Comparison of ENCODE assay signal across 11 mouse cellular contexts in genomic region chr7:142340269-142340970, GRCm38 (mm10). TPM values are rescaled to one million over a fixed set of nuclear protein-coding genes. Genes with fewer than 3 reads are reported as not detected.
DNase-seq lines count a peak whose midpoint lies in the region; ATAC-seq and TF ChIP-seq lines count a peak whose summit lies in the region.
"Had no signal": no experiment of that assay in that cellular context is flagged by ENCODE, and none has a peak within 500 bp of the region (broad histone marks: within the 10 kb centered on the region; RNA-seq: fewer than 3 reads in every experiment).

No protein-coding gene starts in this region.

- H3K36me3 ChIP-seq in liver, embryonic 15.5 days (replicated peaks): no peaks in the 10 kb centered on the region
- no peaks in the 10 kb centered on the region for H3K36me3 ChIP-seq in stomach, embryonic 16.5 days (ENCODE audit: control insufficient read depth, insufficient read depth, low read length)
- no peaks in the 10 kb centered on the region for H3K36me3 ChIP-seq in forebrain, embryonic 13.5 days (ENCODE audit: poor library complexity, severe bottlenecking)
- no peaks in the 10 kb centered on the region for H3K36me3 ChIP-seq in midbrain, embryonic 15.5 days (replicated peaks)
- no peaks in the 10 kb centered on the region for H3K36me3 ChIP-seq in hindbrain, embryonic 13.5 days

- peak; percentile 53; the same call in 1 of the 2 replicates for ATAC-seq in liver, embryonic 15.5 days (ENCODE audit: insufficient read depth)
- ATAC-seq in stomach, embryonic 16.5 days (ENCODE audit: insufficient read depth, low FRiP score): peak; percentile 62; the same call in 1 of the 2 replicates
- ATAC-seq in forebrain, embryonic 13.5 days: no peak
- no peak for ATAC-seq in midbrain, embryonic 15.5 days (replicated peaks)
- ATAC-seq in hindbrain, embryonic 13.5 days (ENCODE audit: low FRiP score): no peak
- ATAC-seq: forebrain, postnatal 0 days had no signal

- no peaks in the 10 kb centered on the region for H3K9me3 ChIP-seq in liver, embryonic 15.5 days (replicated peaks)
- no peaks in the 10 kb centered on the region for H3K9me3 ChIP-seq in stomach, embryonic 16.5 days (replicated peaks; ENCODE audit: control insufficient read depth, low read length)
- H3K9me3 ChIP-seq in forebrain, embryonic 13.5 days (replicated peaks): no peaks in the 10 kb centered on the region
- H3K9me3 ChIP-seq in midbrain, embryonic 15.5 days: no peaks in the 10 kb centered on the region
- no peaks in the 10 kb centered on the region for H3K9me3 ChIP-seq in hindbrain, embryonic 13.5 days

- peak overlapping the region; percentile 52 for H3K27ac ChIP-seq in bone marrow, adult 2 months (ENCODE audit: control insufficient read depth, insufficient read depth, low read depth, low read length, poor library complexity)
- H3K27ac ChIP-seq in liver, embryonic 15.5 days (replicated peaks): 0 out of 2 replicates have a peak overlapping the region, but pooled peaks have one; percentile 29
- H3K27ac ChIP-seq in stomach, embryonic 16.5 days (ENCODE audit: low read length): peak overlapping the region; percentile 76; the same call in 1 of the 2 replicates
- H3K27ac ChIP-seq in forebrain, embryonic 13.5 days: no peak overlapping the region
- no peak overlapping the region for H3K27ac ChIP-seq in midbrain, embryonic 15.5 days
- no peak overlapping the region for H3K27ac ChIP-seq in hindbrain, embryonic 13.5 days

- peak; percentile 69 for TF ChIP-seq CTCF in bone marrow, adult 2 months (IDR thresholded peaks at IDR 0.05; ENCODE audit: control insufficient read depth, insufficient read depth, low read length)

- H3K4me2 ChIP-seq in liver, embryonic 15.5 days: no peak overlapping the region
- H3K4me2 ChIP-seq in stomach, embryonic 16.5 days (ENCODE audit: low read depth, low read length): no peak overlapping the region
- H3K4me2 ChIP-seq in forebrain, embryonic 13.5 days: no peak overlapping the region
- no peak overlapping the region for H3K4me2 ChIP-seq in midbrain, embryonic 15.5 days
- H3K4me2 ChIP-seq in hindbrain, embryonic 13.5 days: no peak overlapping the region

- no peak overlapping the region for H3K4me3 ChIP-seq in bone marrow, adult 2 months (replicated peaks; ENCODE audit: control insufficient read depth, low read depth, low read length)
- no peak overlapping the region for H3K4me3 ChIP-seq in liver, embryonic 15.5 days (replicated peaks)
- H3K4me3 ChIP-seq in stomach, embryonic 16.5 days (replicated peaks; ENCODE audit: low read length): no peak overlapping the region
- no peak overlapping the region for H3K4me3 ChIP-seq in forebrain, embryonic 13.5 days
- H3K4me3 ChIP-seq in midbrain, embryonic 15.5 days: no peak overlapping the region
- H3K4me3 ChIP-seq in hindbrain, embryonic 13.5 days: no peak overlapping the region

- no peak overlapping the region for H3K9ac ChIP-seq in liver, embryonic 15.5 days
- H3K9ac ChIP-seq in stomach, embryonic 16.5 days (ENCODE audit: low read length): peak overlapping the region; percentile 48; the same call in 1 of the 2 replicates
- H3K9ac ChIP-seq in forebrain, embryonic 13.5 days: no peak overlapping the region
- H3K9ac ChIP-seq in midbrain, embryonic 15.5 days: no peak overlapping the region
- H3K9ac ChIP-seq in hindbrain, embryonic 13.5 days: no peak overlapping the region
- H3K9ac ChIP-seq: forebrain, postnatal 0 days had no signal

- peak; percentile 83 for DNase-seq in layer of hippocampus, adult 9-11 months
- DNase-seq in layer of hippocampus, postnatal 36 days: no peak
- DNase-seq: forebrain, postnatal 0 days had no signal

- 11% methylated on average over 10 of the region's 10 CpGs for WGBS in bone marrow, adult 2 months
- 36% methylated on average over 10 of the region's 10 CpGs for WGBS in liver, embryonic 15.5 days (ENCODE audit: insufficient replicate concordance)
- 57% methylated on average over 10 of the region's 10 CpGs for WGBS in stomach, embryonic 16.5 days
- WGBS in forebrain, embryonic 13.5 days: 64% methylated on average over 10 of the region's 10 CpGs
- 58% methylated on average over 10 of the region's 10 CpGs for WGBS in midbrain, embryonic 15.5 days
- WGBS in hindbrain, embryonic 13.5 days: 69% methylated on average over 10 of the region's 10 CpGs

- no peak for TF ChIP-seq POLR2A in bone marrow, adult 2 months (IDR thresholded peaks at IDR 0.05; ENCODE audit: borderline replicate concordance, control insufficient read depth, low read depth, low read length)

- H3K4me1 ChIP-seq in bone marrow, adult 2 months (ENCODE audit: control insufficient read depth, insufficient read depth, low read length): peaks cover 8% of the 10 kb centered on the region
- H3K4me1 ChIP-seq in liver, embryonic 15.5 days (replicated peaks): peaks cover 24% of the 10 kb centered on the region
- peaks cover 8% of the 10 kb centered on the region; the same call in 1 of the 2 replicates for H3K4me1 ChIP-seq in stomach, embryonic 16.5 days (ENCODE audit: control insufficient read depth, insufficient read depth, low read length)
- no peaks in the 10 kb centered on the region for H3K4me1 ChIP-seq in forebrain, embryonic 13.5 days
- H3K4me1 ChIP-seq in midbrain, embryonic 15.5 days: no peaks in the 10 kb centered on the region
- H3K4me1 ChIP-seq in hindbrain, embryonic 13.5 days (replicated peaks): peaks cover 4% of the 10 kb centered on the region; the same call in 1 of the 2 replicates

- H3K27me3 ChIP-seq in liver, embryonic 15.5 days: peaks cover 3% of the 10 kb centered on the region; the same call in 1 of the 2 replicates
- no peaks in the 10 kb centered on the region for H3K27me3 ChIP-seq in stomach, embryonic 16.5 days (ENCODE audit: control insufficient read depth, insufficient read depth, low read length)
- no peaks in the 10 kb centered on the region for H3K27me3 ChIP-seq in forebrain, embryonic 13.5 days
- no peaks in the 10 kb centered on the region for H3K27me3 ChIP-seq in midbrain, embryonic 15.5 days (replicated peaks)
- H3K27me3 ChIP-seq in hindbrain, embryonic 13.5 days: no peaks in the 10 kb centered on the region

RNA-seq across cellular contexts. Expression of gene Ifitm10, which starts 33.1 kb away (rescaled TPM):
- total RNA-seq in layer of hippocampus, postnatal 36 days (2021): 10 to 100 TPM; 34.2 to 35.7 TPM
- 1.6 and 6.2 TPM in 2 replicates for polyA plus RNA-seq in bone marrow, adult 2 months (2011; ENCODE audit: insufficient read depth, insufficient read length, low replicate concordance, missing spikeins)
- 1.9 and 2.1 TPM in 2 replicates for polyA plus RNA-seq in liver, embryonic 15.5 days (2015; fragmentation: Nextera tagmentation; extraction: Ambion mirVana)
- polyA plus RNA-seq in stomach, embryonic 16.5 days (2015; fragmentation: Nextera tagmentation; extraction: Ambion mirVana): 3.7 and 5.2 TPM in 2 replicates
- 0.96 and 1.1 TPM in 2 replicates for polyA plus RNA-seq in forebrain, embryonic 13.5 days (2015; fragmentation: Nextera tagmentation; extraction: Ambion mirVana)
- polyA plus RNA-seq in midbrain, embryonic 15.5 days (2015; fragmentation: Nextera tagmentation; extraction: Ambion mirVana): 9.5 and 10.1 TPM in 2 replicates
- polyA plus RNA-seq in hindbrain, embryonic 13.5 days (2015; fragmentation: Nextera tagmentation; extraction: Ambion mirVana): 2.3 and 2.6 TPM in 2 replicates

RNA-seq across cellular contexts. Expression of gene Krtap5-4, which starts 37.1 kb away (rescaled TPM):
- not detected for total RNA-seq in layer of hippocampus, postnatal 36 days (2021)
- polyA plus RNA-seq in bone marrow, adult 2 months (2011; ENCODE audit: insufficient read depth, insufficient read length, low replicate concordance, missing spikeins): not detected in 2 replicates
- polyA plus RNA-seq in liver, embryonic 15.5 days (2015; fragmentation: Nextera tagmentation; extraction: Ambion mirVana): not detected in 2 replicates
- not detected in 2 replicates for polyA plus RNA-seq in stomach, embryonic 16.5 days (2015; fragmentation: Nextera tagmentation; extraction: Ambion mirVana)
- polyA plus RNA-seq in forebrain, embryonic 13.5 days (2015; fragmentation: Nextera tagmentation; extraction: Ambion mirVana): not detected in 2 replicates
- polyA plus RNA-seq in midbrain, embryonic 15.5 days (2015; fragmentation: Nextera tagmentation; extraction: Ambion mirVana): not detected in 2 replicates
- polyA plus RNA-seq in hindbrain, embryonic 13.5 days (2015; fragmentation: Nextera tagmentation; extraction: Ambion mirVana): not detected in 2 replicates
- total RNA-seq: forebrain, postnatal 0 days; left cerebral cortex, postnatal 10 days had no signal
- polyA plus RNA-seq: forebrain, postnatal 0 days; stomach, embryonic 14.5 days had no signal

RNA-seq across cellular contexts. Expression of gene Gm49369, which starts 42.0 kb away (rescaled TPM):
- not detected for total RNA-seq in layer of hippocampus, postnatal 36 days (2021)
- polyA plus RNA-seq in bone marrow, adult 2 months (2011; ENCODE audit: insufficient read depth, insufficient read length, low replicate concordance, missing spikeins): not detected in 2 replicates
- 0.54 and 0.78 TPM in 2 replicates for polyA plus RNA-seq in liver, embryonic 15.5 days (2015; fragmentation: Nextera tagmentation; extraction: Ambion mirVana)
- 0.96 TPM in 1 of 2 replicates, not detected in the other for polyA plus RNA-seq in stomach, embryonic 16.5 days (2015; fragmentation: Nextera tagmentation; extraction: Ambion mirVana)
- polyA plus RNA-seq in forebrain, embryonic 13.5 days (2015; fragmentation: Nextera tagmentation; extraction: Ambion mirVana): 1.5 TPM in 1 of 2 replicates, not detected in the other
- polyA plus RNA-seq in midbrain, embryonic 15.5 days (2015; fragmentation: Nextera tagmentation; extraction: Ambion mirVana): 1.4 and 4.4 TPM in 2 replicates
- 0.36 TPM in 1 of 2 replicates, not detected in the other for polyA plus RNA-seq in hindbrain, embryonic 13.5 days (2015; fragmentation: Nextera tagmentation; extraction: Ambion mirVana)
- polyA plus RNA-seq: forebrain, postnatal 0 days; stomach, embryonic 14.5 days had no signal

RNA-seq across cellular contexts. Expression of gene Krtap5-1, which starts 43.5 kb away (rescaled TPM):
- not detected for total RNA-seq in layer of hippocampus, postnatal 36 days (2021)
- polyA plus RNA-seq in bone marrow, adult 2 months (2011; ENCODE audit: insufficient read depth, insufficient read length, low replicate concordance, missing spikeins): not detected in 2 replicates
- polyA plus RNA-seq in liver, embryonic 15.5 days (2015; fragmentation: Nextera tagmentation; extraction: Ambion mirVana): not detected in 2 replicates
- polyA plus RNA-seq in stomach, embryonic 16.5 days (2015; fragmentation: Nextera tagmentation; extraction: Ambion mirVana): not detected in 2 replicates
- polyA plus RNA-seq in forebrain, embryonic 13.5 days (2015; fragmentation: Nextera tagmentation; extraction: Ambion mirVana): not detected in 2 replicates
- not detected in 2 replicates for polyA plus RNA-seq in midbrain, embryonic 15.5 days (2015; fragmentation: Nextera tagmentation; extraction: Ambion mirVana)
- not detected in 2 replicates for polyA plus RNA-seq in hindbrain, embryonic 13.5 days (2015; fragmentation: Nextera tagmentation; extraction: Ambion mirVana)
- total RNA-seq: forebrain, postnatal 0 days; left cerebral cortex, postnatal 10 days had no signal
- polyA plus RNA-seq: forebrain, postnatal 0 days; stomach, embryonic 14.5 days had no signal

RNA-seq across cellular contexts. Expression of gene Ctsd, which starts 47.4 kb away (rescaled TPM):
- 100 to 1,000 TPM; 289 to 292 TPM for total RNA-seq in layer of hippocampus, postnatal 36 days (2021)
- polyA plus RNA-seq in bone marrow, adult 2 months (2011; ENCODE audit: insufficient read depth, insufficient read length, low replicate concordance, missing spikeins): 137 and 308 TPM in 2 replicates
- 377 and 446 TPM in 2 replicates for polyA plus RNA-seq in liver, embryonic 15.5 days (2015; fragmentation: Nextera tagmentation; extraction: Ambion mirVana)
- polyA plus RNA-seq in stomach, embryonic 16.5 days (2015; fragmentation: Nextera tagmentation; extraction: Ambion mirVana): 451 and 599 TPM in 2 replicates
- polyA plus RNA-seq in forebrain, embryonic 13.5 days (2015; fragmentation: Nextera tagmentation; extraction: Ambion mirVana): 145 and 166 TPM in 2 replicates
- 254 and 288 TPM in 2 replicates for polyA plus RNA-seq in midbrain, embryonic 15.5 days (2015; fragmentation: Nextera tagmentation; extraction: Ambion mirVana)
- 270 and 293 TPM in 2 replicates for polyA plus RNA-seq in hindbrain, embryonic 13.5 days (2015; fragmentation: Nextera tagmentation; extraction: Ambion mirVana)

Comparison
In these comparisons a context has a peak if more than half of its experiments do, and no peak if none do; other contexts are left out.
1. H3K27ac ChIP-seq: peak in bone marrow, adult 2 months (single experiment), liver, embryonic 15.5 days (single experiment) and stomach, embryonic 16.5 days (single experiment); none in forebrain, embryonic 13.5 days (single experiment), midbrain, embryonic 15.5 days (single experiment) and hindbrain, embryonic 13.5 days (single experiment).
2. ATAC-seq: peak in liver, embryonic 15.5 days (single experiment) and stomach, embryonic 16.5 days (single experiment); none in forebrain, embryonic 13.5 days (single experiment), midbrain, embryonic 15.5 days (single experiment) and hindbrain, embryonic 13.5 days (single experiment).